Mouse (Mus musculus) forebrain, embryonic 14.5 days (tissue): Measurements from ENCODE around the gene Thsd4. TPM values are rescaled to one million over a fixed set of nuclear protein-coding genes. Genes with fewer than 3 reads are reported as not detected.

Experiments used
- ATAC-seq: fragments of 200-750 bp; cut with Nextera tagmentation; 2 replicates; pipeline ENCODE4 v1.8.0; 2017; ENCODE audit warnings: mild to moderate bottlenecking, moderate library complexity
- DNase-seq: peaks from one replicate; pipeline ENCODE4 v3.0.0-alpha.2; 2015; ENCODE audit warnings: low spot score
- H3K27ac ChIP-seq: fragments of 300-500 bp; sonication (generic); 2 replicates; pipeline ENCODE4 v1.5.1; 2014; ENCODE audit warnings: low read depth, mild to moderate bottlenecking, control low read depth, low read length, moderate library complexity
- H3K27me3 ChIP-seq: fragments of 300-500 bp; sonication (generic); replicated peaks from 2 replicates; pipeline ENCODE4 v1.6.1; 2014; ENCODE audit warnings: low read length, control low read depth, mixed read lengths; ENCODE audit not compliant: control insufficient read depth, insufficient read depth
- H3K36me3 ChIP-seq: fragments of 300-500 bp; sonication (generic); 2 replicates; pipeline ENCODE4 v1.6.1; 2014; ENCODE audit warnings: low read length, control low read depth; ENCODE audit not compliant: control insufficient read depth, insufficient read depth
- H3K4me1 ChIP-seq: fragments of 300-500 bp; sonication (generic); 2 replicates; pipeline ENCODE4 v1.6.1; 2014; ENCODE audit warnings: antibody characterized with exemption, low read length, control low read depth; ENCODE audit not compliant: control insufficient read depth, insufficient read depth
- H3K4me2 ChIP-seq: fragments of 300-500 bp; sonication (generic); 2 replicates; pipeline ENCODE4 v1.6.1; 2014; ENCODE audit warnings: mild to moderate bottlenecking, control low read depth, low read length
- H3K4me3 ChIP-seq: fragments of 300-500 bp; sonication (generic); 2 replicates; pipeline ENCODE4 v1.5.1; 2014; ENCODE audit warnings: low read depth, low read length, control low read depth
- H3K9ac ChIP-seq: fragments of 300-500 bp; sonication (generic); 2 replicates; pipeline ENCODE4 v1.6.1; 2014; ENCODE audit warnings: mild to moderate bottlenecking, low read length, control low read depth, moderate library complexity
- H3K9me3 ChIP-seq: fragments of 300-500 bp; sonication (generic); replicated peaks from 2 replicates; pipeline ENCODE4 v1.6.1; 2016; ENCODE audit warnings: low read length, control low read depth, mixed read lengths; ENCODE audit not compliant: control insufficient read depth
- WGBS: fragments of 180-500 bp; shearing (Covaris S2); extraction: QIAGEN DNeasy Blood & Tissue Kit; methylation state at CpG from one replicate; pipeline ENCODE4 v1.1.7; 2014; 5-methylcytosine and 5-hydroxymethylcytosine counted together
- polyA plus RNA-seq: library from polyadenylated mRNA; unstranded; fragments of >200 nt; fragmentation: Nextera tagmentation; extraction: Ambion mirVana; gene quantifications from 2 replicates; pipeline ENCODE4 v1.2.1, GENCODE M21; 2014

The Thsd4 gene
- polyA plus RNA-seq, 1 experiment from 2014 or later: 3.4 TPM

DNA sequence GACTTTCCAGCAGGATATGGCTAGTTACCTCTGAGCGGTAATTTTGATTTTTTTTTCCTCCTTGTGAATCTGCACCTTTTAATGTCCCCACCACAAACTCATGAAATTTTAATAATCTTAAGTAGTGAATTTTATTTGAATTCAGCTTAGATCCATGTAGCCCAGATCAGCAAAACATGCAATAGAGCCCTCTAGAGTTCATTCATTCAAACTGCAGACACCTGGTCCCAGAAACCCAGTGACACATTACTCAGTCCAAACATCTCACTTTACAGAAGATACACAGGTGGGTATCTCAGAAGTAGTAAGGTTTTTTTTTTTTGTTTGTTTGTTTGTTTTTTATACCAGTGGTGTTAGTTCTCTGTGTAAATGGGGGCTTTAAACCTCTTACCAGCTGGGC, 368.9 kb downstream of the Thsd4 start:
- H3K9me3 ChIP-seq: no peaks in the 10 kb centered on the region
- H3K36me3 ChIP-seq: no peaks in the 10 kb centered on the region
- H3K27ac ChIP-seq: no peak overlapping the region
- DNase-seq (no peak), ATAC-seq (no peak)
- no peak overlapping the region for H3K4me2 ChIP-seq
- WGBS: 88% methylated on average over 1 of the region's 1 CpGs
- H3K27me3 ChIP-seq: no peaks in the 10 kb centered on the region
- peaks cover 6% of the 10 kb centered on the region; the same call in 1 of the 2 replicates for H3K4me1 ChIP-seq
- H3K4me3 ChIP-seq: no peak overlapping the region
- H3K9ac ChIP-seq: no peak overlapping the region

DNA sequence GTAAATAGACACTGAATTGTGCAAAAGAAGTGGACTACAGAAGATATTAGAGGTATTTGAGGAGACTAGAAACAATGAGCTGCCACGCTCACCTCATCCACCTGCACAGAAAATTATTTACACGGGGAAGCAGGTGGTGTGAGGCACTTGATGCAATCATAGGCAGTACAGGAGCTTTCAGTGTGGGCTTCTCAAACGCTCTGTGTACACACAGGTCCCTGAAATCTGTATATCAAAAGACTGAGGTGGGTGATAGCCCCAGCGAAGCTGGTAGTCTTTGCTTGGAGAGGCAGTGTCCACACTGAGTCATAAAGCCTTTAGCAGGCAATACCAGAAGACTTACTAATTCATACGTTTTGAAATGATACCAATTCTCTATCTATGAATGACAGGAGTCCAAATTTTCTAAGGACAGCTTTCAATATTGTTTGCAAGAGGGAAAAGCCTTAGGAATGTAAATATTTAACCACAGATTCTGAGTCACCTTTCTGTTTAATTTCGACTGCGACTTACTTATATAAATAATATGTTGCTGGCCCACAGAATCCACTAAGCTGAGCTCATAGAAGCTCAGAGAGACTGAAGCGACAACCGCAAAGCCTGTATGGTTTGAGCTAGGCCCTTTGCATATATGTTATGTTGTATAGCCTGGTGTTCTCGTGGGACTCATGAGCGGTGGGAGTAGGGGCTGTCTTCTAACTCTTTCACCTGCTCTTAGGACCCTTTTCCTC, 369.8 kb downstream of the Thsd4 start:
- ATAC-seq: no peak
- DNase-seq: no peak
- Histone ChIP-seq H3K4me1 (peaks cover 8% of the 10 kb centered on the region; the same call in 1 of the 2 replicates), H3K9me3 (no peaks in the 10 kb centered on the region), H3K36me3 (no peaks in the 10 kb centered on the region), H3K27me3 (no peaks in the 10 kb centered on the region), H3K27ac (no peak overlapping the region), H3K4me3 (no peak overlapping the region), H3K9ac (no peak overlapping the region), H3K4me2 (no peak overlapping the region)
- WGBS: 92% methylated on average over 11 of the region's 11 CpGs

DNA sequence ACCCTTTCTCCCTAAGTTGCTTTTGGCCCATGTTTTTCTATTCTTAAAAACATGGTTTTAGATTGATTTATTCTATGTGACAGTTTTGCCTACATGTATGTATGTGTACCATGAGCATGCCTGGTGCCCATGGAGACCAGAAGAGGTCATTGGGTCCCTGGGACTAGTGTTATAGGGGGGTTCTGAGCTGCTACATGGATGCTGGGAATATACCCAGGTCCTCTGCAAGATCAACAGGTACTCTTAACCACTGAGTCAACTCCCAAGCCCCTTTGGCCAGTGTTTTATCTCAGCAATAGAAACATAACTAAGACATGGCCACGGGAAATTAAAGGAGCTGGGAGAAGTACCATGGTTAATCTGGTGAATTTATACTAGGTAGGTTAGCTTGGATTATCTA, 371.3 kb downstream of the Thsd4 start:
- Histone ChIP-seq H3K9me3 (no peaks in the 10 kb centered on the region), H3K27me3 (no peaks in the 10 kb centered on the region), H3K9ac (no peak overlapping the region), H3K4me1 (peaks cover 8% of the 10 kb centered on the region; the same call in 1 of the 2 replicates), H3K36me3 (no peaks in the 10 kb centered on the region), H3K27ac (no peak overlapping the region), H3K4me3 (no peak overlapping the region), H3K4me2 (no peak overlapping the region)
- ATAC-seq (no peak), DNase-seq (no peak)
- 90% methylated on average over 1 of the region's 1 CpGs for WGBS

DNA sequence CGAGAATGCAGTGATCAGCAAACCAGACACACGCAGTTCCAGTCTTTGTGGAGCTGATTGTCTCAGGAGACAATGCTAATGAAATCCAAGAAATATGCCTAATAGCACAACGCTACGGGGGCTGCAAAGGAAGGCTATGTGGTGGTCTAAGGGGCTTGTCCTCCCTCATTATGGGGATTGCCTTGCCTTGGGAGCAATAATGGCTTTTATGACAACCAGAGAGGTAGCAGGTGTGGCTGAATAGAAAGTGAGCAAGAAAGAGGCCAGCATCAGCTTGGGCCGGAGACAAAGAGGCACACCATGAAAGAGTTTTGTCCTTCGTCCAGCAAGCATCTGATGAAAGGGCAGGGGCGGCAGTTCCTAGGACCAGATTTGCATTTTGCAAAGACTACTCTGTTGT, 372.9 kb downstream of the Thsd4 start:
- Histone ChIP-seq H3K27ac (no peak overlapping the region), H3K9ac (no peak overlapping the region), H3K27me3 (no peaks in the 10 kb centered on the region), H3K4me1 (peaks cover 8% of the 10 kb centered on the region; the same call in 1 of the 2 replicates), H3K9me3 (no peaks in the 10 kb centered on the region), H3K36me3 (no peaks in the 10 kb centered on the region), H3K4me2 (no peak overlapping the region), H3K4me3 (no peak overlapping the region)
- DNase-seq: peak; percentile 43
- WGBS: 4% methylated on average over 7 of the region's 7 CpGs
- no peak for ATAC-seq

- no peak overlapping the region for H3K4me2 ChIP-seq
- H3K27me3 ChIP-seq: no peaks in the 10 kb centered on the region
- WGBS: 9% methylated on average over 4 of the region's 4 CpGs
- no peak overlapping the region for H3K27ac ChIP-seq
- H3K4me3 ChIP-seq: no peak overlapping the region
- H3K9ac ChIP-seq: no peak overlapping the region
- no peaks in the 10 kb centered on the region for H3K9me3 ChIP-seq
- H3K4me1 ChIP-seq: peaks cover 8% of the 10 kb centered on the region; the same call in 1 of the 2 replicates
- ATAC-seq (no peak), DNase-seq (peak; percentile 22)
- H3K36me3 ChIP-seq: no peaks in the 10 kb centered on the region
Observed at GRCm38 (mm10) chr9:60147401-60147800, 374.4 kb downstream of the Thsd4 start.

DNA sequence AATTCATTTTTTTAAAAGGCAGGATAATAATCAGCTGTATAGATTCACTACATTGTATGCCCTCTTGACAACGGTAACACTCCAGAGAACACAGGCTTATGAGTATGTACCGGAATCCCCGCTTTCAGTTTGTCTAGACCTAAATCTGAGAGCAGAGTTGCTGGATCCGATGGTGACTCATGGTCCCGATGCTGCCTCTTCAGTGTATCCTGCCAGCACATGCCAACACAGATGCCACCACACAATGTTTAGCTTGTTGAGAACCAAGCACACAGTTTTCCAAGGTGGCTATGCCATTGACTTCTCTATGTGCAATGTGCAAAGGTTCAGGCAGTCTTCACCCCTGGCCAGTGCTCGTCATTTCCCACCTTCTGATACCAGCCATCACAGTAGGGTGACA, 378.0 kb downstream of the Thsd4 start:
- H3K4me2 ChIP-seq: no peak overlapping the region
- peaks cover 8% of the 10 kb centered on the region; the same call in 1 of the 2 replicates for H3K4me1 ChIP-seq
- no peaks in the 10 kb centered on the region for H3K9me3 ChIP-seq
- H3K4me3 ChIP-seq: no peak overlapping the region
- WGBS: 96% methylated on average over 6 of the region's 6 CpGs
- no peaks in the 10 kb centered on the region for H3K36me3 ChIP-seq
- no peak overlapping the region for H3K27ac ChIP-seq
- no peaks in the 10 kb centered on the region for H3K27me3 ChIP-seq
- DNase-seq: no peak
- H3K9ac ChIP-seq: no peak overlapping the region
- ATAC-seq: no peak

GRCm38 (mm10) chr9:60141081-60141514, 380.7 kb downstream of the Thsd4 start:
- ATAC-seq (no peak), DNase-seq (peak; percentile 59)
- H3K27me3 ChIP-seq: no peaks in the 10 kb centered on the region
- no peaks in the 10 kb centered on the region for H3K36me3 ChIP-seq
- H3K4me1 ChIP-seq: peaks cover 5% of the 10 kb centered on the region; the same call in 1 of the 2 replicates
- no peak overlapping the region for H3K27ac ChIP-seq
- no peak overlapping the region for H3K4me3 ChIP-seq
- no peak overlapping the region for H3K9ac ChIP-seq
- no peaks in the 10 kb centered on the region for H3K9me3 ChIP-seq
- no peak overlapping the region for H3K4me2 ChIP-seq
- 26% methylated on average over 7 of the region's 7 CpGs for WGBS

DNA sequence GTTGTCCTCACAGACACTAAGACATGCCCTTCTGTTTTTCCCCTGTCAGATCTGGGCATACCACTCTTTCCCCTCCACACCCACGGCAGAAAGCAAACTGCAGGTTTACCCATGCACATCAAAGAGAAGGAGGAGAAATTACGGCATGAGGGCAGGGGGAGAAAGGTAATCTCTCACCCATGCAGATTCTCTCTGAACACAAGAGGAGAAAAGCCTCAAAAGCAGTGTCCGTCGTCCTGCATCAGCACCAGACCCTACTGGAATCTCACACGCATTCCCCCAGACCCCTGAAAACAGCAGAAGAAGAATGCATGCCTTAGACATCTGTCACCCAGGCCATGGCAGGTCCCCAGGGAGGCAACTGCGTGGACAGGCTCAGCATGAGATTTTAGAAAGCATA, 381.4 kb downstream of the Thsd4 start:
- H3K9ac ChIP-seq: no peak overlapping the region
- no peak overlapping the region for H3K4me3 ChIP-seq
- no peak overlapping the region for H3K27ac ChIP-seq
- H3K4me1 ChIP-seq: peaks cover 5% of the 10 kb centered on the region; the same call in 1 of the 2 replicates
- ATAC-seq (no peak), DNase-seq (no peak)
- no peaks in the 10 kb centered on the region for H3K36me3 ChIP-seq
- no peak overlapping the region for H3K4me2 ChIP-seq
- H3K9me3 ChIP-seq: no peaks in the 10 kb centered on the region
- WGBS: 50% methylated on average over 6 of the region's 6 CpGs
- H3K27me3 ChIP-seq: no peaks in the 10 kb centered on the region

- WGBS: 89% methylated on average over 10 of the region's 10 CpGs
- no peak for DNase-seq
Observed at GRCm38 (mm10) chr9:60139446-60139845, 382.4 kb downstream of the Thsd4 start.

More at GRCm38 (mm10) chr9:60139446-60139845, 382.4 kb downstream of the Thsd4 start:
- peaks cover 5% of the 10 kb centered on the region; the same call in 1 of the 2 replicates for H3K4me1 ChIP-seq
- no peaks in the 10 kb centered on the region for H3K9me3 ChIP-seq
- no peak overlapping the region for H3K9ac ChIP-seq
- no peak overlapping the region for H3K4me2 ChIP-seq
- H3K27ac ChIP-seq: no peak overlapping the region
- H3K36me3 ChIP-seq: no peaks in the 10 kb centered on the region
- H3K27me3 ChIP-seq: no peaks in the 10 kb centered on the region
- no peak for ATAC-seq
- H3K4me3 ChIP-seq: no peak overlapping the region
